Comparison of ENCODE assay signal across 8 mouse cellular contexts in genomic region chr8:19714426-19714825, GRCm38 (mm10). TPM values are rescaled to one million over a fixed set of nuclear protein-coding genes. Genes with fewer than 3 reads are reported as not detected.
DNase-seq lines count a peak whose midpoint lies in the region; ATAC-seq and TF ChIP-seq lines count a peak whose summit lies in the region.
"Not testable (repeated sequence)": the region's sequence is repeated elsewhere in the genome, so short reads cannot be mapped to it uniquely, and the experiment has no call there.
"Had no signal": no experiment of that assay in that cellular context is flagged by ENCODE, and none has a peak within 500 bp of the region (broad histone marks: within the 10 kb centered on the region; RNA-seq: fewer than 3 reads in every experiment).

No protein-coding gene starts in this region.

- not testable (repeated sequence) for H3K9ac ChIP-seq in lung, postnatal 0 days (replicated peaks; ENCODE audit: low read depth)

- H3K4me3 ChIP-seq in kidney, adult 2 months (ENCODE audit: insufficient read depth, low read depth, low read length); lung, postnatal 0 days (ENCODE audit: low read depth, low read length): not testable (repeated sequence)

- not testable (repeated sequence) for H3K27ac ChIP-seq in kidney, adult 2 months (ENCODE audit: insufficient read depth, low read depth, low read length); lung, postnatal 0 days (ENCODE audit: low read length)

- DNase-seq in heart, adult 11 months = peak; percentile 88
- DNase-seq in kidney, adult 2 months = peak; percentile 25
- DNase-seq in lung, postnatal 0 days (ENCODE audit: low spot score) = peak; percentile 3

- not testable (repeated sequence) for TF ChIP-seq CTCF in kidney, adult 2 months (conservative IDR thresholded peaks at IDR 0.05; ENCODE audit: insufficient read depth, insufficient read length, low read depth, low read length); lung, postnatal 0 days (IDR thresholded peaks at IDR 0.05)

- H3K4me1 ChIP-seq in kidney, adult 2 months (ENCODE audit: control insufficient read depth, insufficient read depth, low read length); lung, postnatal 0 days (ENCODE audit: insufficient read depth, low read depth, low read length): not testable (repeated sequence)

- H3K9me3 ChIP-seq in lung, postnatal 0 days (ENCODE audit: low read length) = not testable (repeated sequence)

- H3K27me3 ChIP-seq in kidney, adult 2 months (replicated peaks; ENCODE audit: control insufficient read depth, insufficient read depth, low read length); lung, postnatal 0 days (replicated peaks; ENCODE audit: insufficient read depth, low read length): not testable (repeated sequence)

- TF ChIP-seq EP300 in lung, postnatal 0 days (IDR thresholded peaks at IDR 0.05) = not testable (repeated sequence)

- not testable (repeated sequence) for ATAC-seq in lung, postnatal 0 days

- not testable (repeated sequence) for TF ChIP-seq POLR2A in kidney, adult 2 months (IDR thresholded peaks at IDR 0.05; ENCODE audit: low read depth, low read length)

- WGBS in kidney, adult 2 months = 87% methylated on average over 2 of the region's 2 CpGs
- WGBS in lung, postnatal 0 days = 90% methylated on average over 2 of the region's 2 CpGs

- not testable (repeated sequence) for H3K36me3 ChIP-seq in kidney, adult 2 months (ENCODE audit: control insufficient read depth, insufficient read depth, low read length); lung, postnatal 0 days (ENCODE audit: insufficient read depth, low read length)

- H3K4me2 ChIP-seq in lung, postnatal 0 days (replicated peaks; ENCODE audit: low read depth, low read length) = not testable (repeated sequence)

RNA-seq across cellular contexts. Expression of gene 4930467E23Rik, which starts 14.9 kb away (rescaled TPM):
- polyA plus RNA-seq in kidney, adult 2 months (2012; rRNA removed) = not detected in 2 replicates
- polyA plus RNA-seq in lung, postnatal 0 days (2015; fragmentation: Nextera tagmentation; extraction: Ambion mirVana) = 0.07 TPM in 1 of 2 replicates, not detected in the other
- polyA plus RNA-seq: activated CD4-positive, CD25-positive, alpha-beta regulatory T cell, adult 4 months; brain, embryonic 14.5 days; C2C12; G1E; Patski had no signal

Comparison
In these comparisons a context has a peak if more than half of its experiments do, and no peak if none do; other contexts are left out.
1. DNase-seq: peak in every context shown above with its lines; median percentile 88 in heart, adult 11 months; 25 in kidney, adult 2 months; 3 in lung, postnatal 0 days.